ENCODE assay signal across 15 mouse cellular contexts in genomic region chr7:145307636-145308035, GRCm38 (mm10).
"Had no signal": no experiment of that assay in that cellular context is flagged by ENCODE, and none has a peak within 500 bp of the region (broad histone marks: within the 10 kb centered on the region; RNA-seq: fewer than 3 reads in every experiment).

No protein-coding gene starts in this region.

- H3K4me1 ChIP-seq: megakaryocyte, embryonic 14.5 days had no signal

- H3K9me3 ChIP-seq: lung, embryonic 15.5 days; megakaryocyte, embryonic 14.5 days; midbrain, embryonic 13.5 days; midbrain, embryonic 15.5 days; neural tube, embryonic 12.5 days had no signal

- DNase-seq: liver, postnatal 0 days; lung, adult 2 months; lung, postnatal 14 days; lung, postnatal 36 days; right cerebral cortex, postnatal 14 days; right cerebral cortex, postnatal 4 days; spleen, adult 18-20 months; thymus, adult 18-20 months; thymus, postnatal 14 days; thymus, postnatal 36 days had no signal

- H3K36me3 ChIP-seq: lung, embryonic 15.5 days; midbrain, embryonic 13.5 days; midbrain, embryonic 15.5 days; neural tube, embryonic 12.5 days had no signal

- H3K4me3 ChIP-seq: lung, embryonic 15.5 days; megakaryocyte, embryonic 14.5 days; midbrain, embryonic 13.5 days; midbrain, embryonic 15.5 days; neural tube, embryonic 12.5 days had no signal

- H3K27me3 ChIP-seq: lung, embryonic 15.5 days; midbrain, embryonic 13.5 days; midbrain, embryonic 15.5 days; neural tube, embryonic 12.5 days had no signal
